Mouse (Mus musculus): ENCODE results near the gene Flvcr1. TPM values are rescaled to one million over a fixed set of nuclear protein-coding genes. Genes with fewer than 3 reads are reported as not detected.
A peak's percentile ranks its signal among the peaks of the same experiment; 100 is the strongest.

Gene Flvcr1
- 5.6 and 8.3 TPM in 2 replicates for polyA plus RNA-seq (2015; fragmentation: Nextera tagmentation; extraction: Ambion mirVana)

- H3K4me1 ChIP-seq (replicated peaks): peaks cover 20% of the 10 kb centered on the region
- peak; percentile 99 for ATAC-seq (ENCODE audit: low FRiP score)
- WGBS: under 1% methylated on average over 49 of the region's 50 CpGs
- peaks cover 7% of the 10 kb centered on the region for H3K36me3 ChIP-seq
- no peaks in the 10 kb centered on the region for H3K27me3 ChIP-seq
- H3K4me2 ChIP-seq: peak within 1 kb of the TSS; percentile 98
- peak within 1 kb of the TSS; percentile 80 for H3K4me3 ChIP-seq
- peak within 1 kb of the TSS; percentile 88 for H3K9ac ChIP-seq
- H3K27ac ChIP-seq: peak within 1 kb of the TSS; percentile 95
- H3K9me3 ChIP-seq: no peaks in the 10 kb centered on the region
These were observed at the start of gene Flvcr1 for GRCm38 (mm10) chr1:191026021-191026713. Gene Flvcr1 (minus strand): TSS chr1:191026158.

GRCm38 (mm10) chr1:191075199-191075883 is 49.4 kb upstream of the Flvcr1 start:
- Histone ChIP-seq H3K4me1 (replicated peaks) (no peaks in the 10 kb centered on the region), H3K4me2 (no peak overlapping the region), H3K4me3 (no peak overlapping the region), H3K9ac (no peak overlapping the region), H3K9me3 (no peaks in the 10 kb centered on the region), H3K36me3 (peaks cover 30% of the 10 kb centered on the region), H3K27ac (no peak overlapping the region), H3K27me3 (no peaks in the 10 kb centered on the region)
- 68% methylated on average over 10 of the region's 10 CpGs for WGBS
- no peak for ATAC-seq (ENCODE audit: low FRiP score)

DNA sequence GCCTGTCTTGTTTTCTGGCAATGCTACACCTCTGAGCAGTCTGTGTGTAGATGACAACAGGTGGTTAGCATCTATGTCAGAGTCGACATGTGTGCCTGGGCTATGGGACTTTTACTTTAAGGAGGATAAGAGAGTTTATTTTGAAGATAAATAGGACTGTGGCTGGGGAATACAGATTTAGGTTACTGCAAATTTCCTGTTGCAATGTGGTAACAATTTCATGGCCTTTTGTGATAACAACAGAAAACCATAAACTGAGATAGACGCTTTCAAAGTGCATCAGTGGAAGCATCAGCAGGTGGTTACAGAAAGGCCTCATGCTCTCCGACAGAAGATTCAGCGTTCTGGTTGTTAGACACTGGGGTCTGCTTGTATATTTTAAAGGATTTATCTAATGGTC is 47.5 kb upstream of the Flvcr1 start:
- no peaks in the 10 kb centered on the region for H3K9me3 ChIP-seq
- H3K27me3 ChIP-seq: no peaks in the 10 kb centered on the region
- no peaks in the 10 kb centered on the region for H3K4me1 ChIP-seq (replicated peaks)
- H3K4me2 ChIP-seq: no peak overlapping the region
- H3K9ac ChIP-seq: no peak overlapping the region
- no peak overlapping the region for H3K4me3 ChIP-seq
- H3K27ac ChIP-seq: no peak overlapping the region
- peaks cover 31% of the 10 kb centered on the region for H3K36me3 ChIP-seq
- no peak for ATAC-seq (ENCODE audit: low FRiP score)
- WGBS: 90% methylated on average over 4 of the region's 4 CpGs

- H3K4me2 ChIP-seq: no peak overlapping the region
- H3K9ac ChIP-seq: no peak overlapping the region
- no peak for ATAC-seq (ENCODE audit: low FRiP score)
- peaks cover 26% of the 10 kb centered on the region for H3K36me3 ChIP-seq
- H3K27me3 ChIP-seq: no peaks in the 10 kb centered on the region
- no peak overlapping the region for H3K4me3 ChIP-seq
- WGBS: 83% methylated on average over 6 of the region's 6 CpGs
- H3K4me1 ChIP-seq (replicated peaks): no peaks in the 10 kb centered on the region
- no peak overlapping the region for H3K27ac ChIP-seq
- H3K9me3 ChIP-seq: no peaks in the 10 kb centered on the region
These were observed 47.0 kb upstream of the Flvcr1 start for GRCm38 (mm10) chr1:191073001-191073400.

- H3K36me3 ChIP-seq: peaks cover 22% of the 10 kb centered on the region
- no peaks in the 10 kb centered on the region for H3K4me1 ChIP-seq (replicated peaks)
- WGBS: 93% methylated on average over 16 of the region's 16 CpGs
These were observed 46.5 kb upstream of the Flvcr1 start for GRCm38 (mm10) chr1:191072329-191072913.

DNA sequence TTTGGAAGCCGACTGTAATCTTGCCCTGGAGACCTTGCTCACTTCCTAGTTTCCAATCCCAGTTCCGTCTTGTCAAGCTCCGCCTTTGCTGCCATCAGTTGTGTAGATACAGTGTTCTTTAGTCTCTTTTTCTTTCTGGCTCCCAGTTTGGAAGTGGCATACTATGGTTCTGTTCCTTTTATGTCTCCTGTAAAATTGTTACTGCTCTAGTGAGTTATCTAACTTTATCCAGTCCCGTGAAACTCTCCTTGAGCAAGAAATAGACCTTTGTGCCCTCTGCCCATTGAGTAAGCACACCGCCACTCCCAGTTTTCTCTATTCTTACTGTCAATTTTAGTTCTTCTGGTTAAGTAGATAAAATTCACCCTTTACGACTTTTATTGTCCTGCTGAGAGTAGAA is 45.7 kb upstream of the Flvcr1 start:
- no peaks in the 10 kb centered on the region for H3K27me3 ChIP-seq
- no peak overlapping the region for H3K27ac ChIP-seq
- H3K9me3 ChIP-seq: no peaks in the 10 kb centered on the region
- whole genome bisulfite sequencing: 93% methylated on average over 6 of the region's 6 CpGs
- H3K36me3 ChIP-seq: peaks cover 17% of the 10 kb centered on the region
- no peak overlapping the region for H3K9ac ChIP-seq
- no peak overlapping the region for H3K4me3 ChIP-seq
- H3K4me1 ChIP-seq (replicated peaks): no peaks in the 10 kb centered on the region
- ATAC-seq (ENCODE audit: low FRiP score): no peak
- no peak overlapping the region for H3K4me2 ChIP-seq

More at GRCm38 (mm10) chr1:191072329-191072913, 46.5 kb upstream of the Flvcr1 start:
- H3K9me3 ChIP-seq: no peaks in the 10 kb centered on the region
- H3K27ac ChIP-seq: no peak overlapping the region
- no peak overlapping the region for H3K4me3 ChIP-seq
- H3K9ac ChIP-seq: no peak overlapping the region
- no peak for ATAC-seq (ENCODE audit: low FRiP score)
- H3K27me3 ChIP-seq: no peaks in the 10 kb centered on the region
- no peak overlapping the region for H3K4me2 ChIP-seq

DNA sequence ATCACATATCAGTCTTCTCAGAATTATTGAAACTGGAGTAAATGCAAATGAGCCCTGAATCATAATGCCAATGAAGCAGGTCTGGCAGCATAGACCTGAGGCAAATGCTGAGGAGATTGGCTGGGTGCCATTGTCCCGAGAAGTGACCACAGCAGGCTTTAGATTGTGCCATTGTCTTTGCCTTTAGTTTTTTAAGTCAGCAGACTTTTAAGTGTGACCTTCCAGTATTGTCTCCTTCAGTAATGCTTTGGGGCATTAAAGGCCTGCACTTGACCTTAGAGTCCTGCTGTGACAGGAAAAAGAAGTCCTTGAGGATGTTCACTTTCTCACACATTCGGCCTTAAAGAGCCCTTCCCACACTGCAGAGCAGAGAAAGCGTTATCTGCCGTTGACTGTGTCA is 44.3 kb upstream of the Flvcr1 start:
- no peak overlapping the region for H3K4me3 ChIP-seq
- no peaks in the 10 kb centered on the region for H3K4me1 ChIP-seq (replicated peaks)
- no peak overlapping the region for H3K27ac ChIP-seq
- 89% methylated on average over 4 of the region's 4 CpGs for WGBS
- peaks cover 17% of the 10 kb centered on the region for H3K36me3 ChIP-seq
- H3K9me3 ChIP-seq: no peaks in the 10 kb centered on the region
- no peak for ATAC-seq (ENCODE audit: low FRiP score)
- H3K9ac ChIP-seq: no peak overlapping the region
- H3K4me2 ChIP-seq: no peak overlapping the region
- H3K27me3 ChIP-seq: no peaks in the 10 kb centered on the region

- Histone ChIP-seq H3K4me1 (replicated peaks) (peaks cover 6% of the 10 kb centered on the region), H3K36me3 (peaks cover 17% of the 10 kb centered on the region), H3K9ac (no peak overlapping the region), H3K4me2 (no peak overlapping the region), H3K9me3 (no peaks in the 10 kb centered on the region), H3K4me3 (no peak overlapping the region), H3K27ac (no peak overlapping the region), H3K27me3 (no peaks in the 10 kb centered on the region)
- WGBS: 81% methylated on average over 5 of the region's 5 CpGs
- ATAC-seq (ENCODE audit: low FRiP score): no peak
These were observed 42.4 kb upstream of the Flvcr1 start for GRCm38 (mm10) chr1:191068377-191068776.

DNA sequence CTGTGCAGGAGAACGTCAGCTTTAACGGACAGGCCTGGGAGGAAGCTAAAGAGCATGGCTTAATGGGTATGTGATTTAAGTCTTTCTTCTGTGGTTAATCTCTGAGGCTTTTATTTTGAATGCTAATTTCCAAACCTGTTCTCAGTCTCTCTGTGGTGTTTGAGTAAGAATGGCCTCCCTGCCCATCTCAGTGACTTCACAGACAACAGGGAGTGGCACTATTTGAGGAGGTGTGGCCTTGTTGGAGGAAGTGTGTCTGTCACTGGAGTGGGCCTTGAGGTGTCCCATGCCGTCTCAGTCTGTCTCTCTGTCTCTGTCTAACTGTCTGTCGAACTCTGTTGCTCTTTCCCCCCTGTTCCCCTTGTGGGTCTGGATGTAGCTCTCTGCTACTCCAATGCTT is 39.2 kb upstream of the Flvcr1 start:
- Histone ChIP-seq H3K4me1 (replicated peaks) (peaks cover 18% of the 10 kb centered on the region), H3K27me3 (no peaks in the 10 kb centered on the region), H3K27ac (no peak overlapping the region), H3K9ac (no peak overlapping the region), H3K9me3 (no peaks in the 10 kb centered on the region), H3K4me2 (no peak overlapping the region), H3K36me3 (0 out of 2 replicates have a peak, but pooled peaks cover under 1% of the 10 kb centered on the region), H3K4me3 (no peak overlapping the region)
- no peak for ATAC-seq (ENCODE audit: low FRiP score)
- 85% methylated on average over 4 of the region's 4 CpGs for WGBS

DNA sequence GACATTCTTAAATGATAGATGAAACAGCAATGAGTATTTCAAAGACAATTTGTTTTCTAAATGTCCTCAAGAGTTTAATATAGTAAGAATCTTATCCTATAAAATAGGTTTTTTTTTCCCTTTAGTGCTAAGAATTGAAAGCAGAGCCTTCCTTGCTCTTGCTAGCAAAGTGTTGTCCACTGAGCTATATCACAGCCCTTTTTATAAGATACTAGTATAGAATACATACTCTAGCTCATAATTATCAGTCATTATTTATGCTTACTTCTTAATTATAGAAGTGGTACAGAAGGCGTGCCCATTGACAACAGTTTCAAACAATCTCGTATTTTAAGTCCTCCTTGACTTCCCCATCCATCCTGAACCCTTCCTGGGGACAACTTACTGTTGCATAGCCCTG is 38.6 kb upstream of the Flvcr1 start:
- WGBS: 89% methylated on average over 2 of the region's 2 CpGs
- Histone ChIP-seq H3K27me3 (no peaks in the 10 kb centered on the region), H3K9me3 (no peaks in the 10 kb centered on the region), H3K4me2 (no peak overlapping the region), H3K27ac (no peak overlapping the region), H3K4me3 (no peak overlapping the region), H3K36me3 (no peaks in the 10 kb centered on the region), H3K9ac (no peak overlapping the region), H3K4me1 (replicated peaks) (peaks cover 18% of the 10 kb centered on the region)
- no peak for ATAC-seq (ENCODE audit: low FRiP score)

- H3K4me1 ChIP-seq (replicated peaks): peaks cover 18% of the 10 kb centered on the region
- H3K9ac ChIP-seq: peak overlapping the region; percentile 82; the same call in 1 of the 2 replicates
- H3K36me3 ChIP-seq: no peaks in the 10 kb centered on the region
- H3K9me3 ChIP-seq: no peaks in the 10 kb centered on the region
- ATAC-seq (ENCODE audit: low FRiP score): no peak
- no peak overlapping the region for H3K27ac ChIP-seq
- WGBS: 63% methylated on average over 9 of the region's 9 CpGs
- peak overlapping the region; percentile 81 for H3K4me3 ChIP-seq
- H3K27me3 ChIP-seq: no peaks in the 10 kb centered on the region
- H3K4me2 ChIP-seq: peak overlapping the region; percentile 95
These were observed 37.7 kb upstream of the Flvcr1 start for GRCm38 (mm10) chr1:191063700-191064099.

GRCm38 (mm10) chr1:191062781-191063485 is 37.0 kb upstream of the Flvcr1 start, which contains the start of the genes Tatdn3 and Nsl1:
Gene Tatdn3 (minus strand): TSS chr1:191062932.
Gene Nsl1 (plus strand): TSS chr1:191063012.
- Histone ChIP-seq H3K9me3 (no peaks in the 10 kb centered on the region), H3K4me2 (peak within 1 kb of the TSS; percentile 95), H3K4me3 (peak within 1 kb of the TSS; percentile 81), H3K36me3 (no peaks in the 10 kb centered on the region), H3K9ac (peak within 1 kb of the TSS; percentile 82), H3K27ac (peak within 1 kb of the TSS; percentile 69; the same call in 1 of the 2 replicates), H3K27me3 (no peaks in the 10 kb centered on the region), H3K4me1 (replicated peaks) (peaks cover 18% of the 10 kb centered on the region)
- ATAC-seq (ENCODE audit: low FRiP score): peak; percentile 91
- under 1% methylated on average over 56 of the region's 56 CpGs for WGBS
